Mouse (Mus musculus) layer of hippocampus, postnatal 10 days (tissue): ENCODE data around the gene Snca. TPM values are rescaled to one million over a fixed set of nuclear protein-coding genes. Genes with fewer than 3 reads are reported as not detected.
A peak's percentile ranks its signal among the peaks of the same experiment; 100 is the strongest.

Experiments used
- DNase-seq, 2 experiments: peaks; one replicate each; pipeline ENCODE4 v3.0.0; 2021; ENCODE audit warnings: low spot score in 2 of 2
- long read RNA-seq: library from polyadenylated mRNA; stranded (forward); transcript quantifications from one replicate; pipeline ENCODE4 v2.0.0, GENCODE M21; 2023
- total RNA-seq, 2 experiments: library from RNA; stranded (reverse); gene quantifications; 2 replicates each; pipeline ENCODE4 v1.2.3; 2021

Gene Snca
- 100 to 1,000 TPM; 848 to 956 TPM for total RNA-seq
- long read RNA-seq, transcript Snca-202 (6 exons, 1,188 nt), result minor isoform, 156 of 1,021 reads
- long read RNA-seq, transcript Snca-201 (6 exons, 1,280 nt), result major isoform, 790 of 1,021 reads
- long read RNA-seq, partial matches to known transcripts, result 58 of 1,021 reads
- long read RNA-seq, other reads (novel, unspliced or antisense), result 17 of 1,021 reads

GRCm38 (mm10) chr6:60829282-60829891, at the start of gene Snca:
Gene Snca, minus strand, starts transcription at chr6:60829855.
- no peak for DNase-seq

GRCm38 (mm10) chr6:60870126-60870525, 40.5 kb upstream of the Snca start:
- DNase-seq, result peak; percentile 41 to 47

- DNase-seq, result no peak
Measured at GRCm38 (mm10) chr6:60856599-60856998, 26.9 kb upstream of the Snca start.

GRCm38 (mm10) chr6:60851690-60852089, 22.0 kb upstream of the Snca start:
- DNase-seq, result no peak

- peak; percentile 75 to 85 for DNase-seq
Measured at GRCm38 (mm10) chr6:60828429-60829264, 1.0 kb downstream of the Snca start.

GRCm38 (mm10) chr6:60828047-60828428, 1.6 kb downstream of the Snca start:
- DNase-seq, result no peak

GRCm38 (mm10) chr6:60827290-60827689, 2.4 kb downstream of the Snca start:
- no peak for DNase-seq

GRCm38 (mm10) chr6:60819272-60819671, 10.4 kb downstream of the Snca start:
- DNase-seq, result no peak

GRCm38 (mm10) chr6:60813516-60813915, 16.1 kb downstream of the Snca start:
- DNase-seq, result no peak

GRCm38 (mm10) chr6:60798266-60798665, 31.4 kb downstream of the Snca start:
- no peak for DNase-seq

- no peak for DNase-seq
Measured at GRCm38 (mm10) chr6:60793659-60794365, 35.8 kb downstream of the Snca start.

- DNase-seq, result no peak
Measured at GRCm38 (mm10) chr6:60786955-60787354, 42.7 kb downstream of the Snca start.

GRCm38 (mm10) chr6:60771899-60772298, 57.8 kb downstream of the Snca start:
- peak in 1 of 2 experiments; percentile 37 for DNase-seq

GRCm38 (mm10) chr6:60765696-60766095, 64.0 kb downstream of the Snca start:
- no peak for DNase-seq

- no peak for DNase-seq
Measured at GRCm38 (mm10) chr6:60762864-60763263, 66.8 kb downstream of the Snca start.

- no peak for DNase-seq
Measured at GRCm38 (mm10) chr6:60761710-60762109, 67.9 kb downstream of the Snca start.

- DNase-seq, result no peak
Measured at GRCm38 (mm10) chr6:60754975-60755374, 74.7 kb downstream of the Snca start.

- DNase-seq, result no peak
Measured at GRCm38 (mm10) chr6:60745965-60746364, 83.7 kb downstream of the Snca start.

- DNase-seq, result no peak
Measured at GRCm38 (mm10) chr6:60741427-60742071, 88.1 kb downstream of the Snca start.

GRCm38 (mm10) chr6:60739776-60740175, 89.9 kb downstream of the Snca start:
- no peak for DNase-seq

GRCm38 (mm10) chr6:60731164-60731563, 98.5 kb downstream of the Snca start:
- DNase-seq, result no peak
